12 mouse cellular contexts compared by ENCODE assay signal in the genomic region with DNA sequence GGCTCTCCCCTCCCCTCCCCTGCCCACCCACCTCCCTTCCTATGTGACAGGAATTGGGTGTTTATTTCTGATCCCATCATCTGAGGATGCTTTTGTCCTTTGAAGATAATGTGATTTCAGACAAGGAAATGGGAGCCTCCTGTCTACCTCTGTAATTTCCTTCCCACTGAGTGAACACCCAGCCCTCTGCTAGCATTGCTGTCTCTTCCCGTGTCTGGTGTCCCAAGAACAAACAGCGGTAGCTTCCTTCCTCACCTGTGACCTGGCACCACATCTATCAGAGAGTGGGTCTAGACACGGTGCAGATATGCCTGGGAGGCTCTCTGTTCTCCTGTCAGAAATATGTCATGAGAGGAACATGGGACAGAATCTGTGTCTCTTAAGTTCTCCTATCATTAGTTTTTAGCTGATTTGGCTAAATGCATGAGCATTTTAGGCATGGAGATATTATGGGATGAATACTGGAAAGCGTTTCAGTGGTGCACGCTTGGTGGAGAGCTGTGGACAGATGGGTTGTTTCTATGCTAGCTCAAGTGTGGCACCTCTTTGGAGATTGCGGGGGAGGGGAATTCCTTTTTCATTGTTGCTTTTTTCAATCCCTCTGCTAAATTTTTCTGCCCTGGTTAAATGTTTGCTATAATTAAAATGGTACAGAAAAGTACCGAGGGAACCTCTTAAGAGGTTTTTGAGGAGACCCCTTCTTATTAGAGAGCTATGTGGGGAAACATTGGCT.
DNase-seq lines count a peak whose midpoint lies in the region; ATAC-seq lines count a peak whose summit lies in the region.
"Had no signal": no experiment of that assay in that cellular context is flagged by ENCODE, and none has a peak within 500 bp of the region (broad histone marks: within the 10 kb centered on the region; RNA-seq: fewer than 3 reads in every experiment).

No protein-coding gene starts in this region.

- H3K36me3 ChIP-seq in neural tube, embryonic 15.5 days: no peaks in the 10 kb centered on the region

- 90% methylated on average over 7 of the region's 7 CpGs for WGBS in neural tube, embryonic 15.5 days

- H3K27me3 ChIP-seq in neural tube, embryonic 15.5 days (replicated peaks): no peaks in the 10 kb centered on the region

- no peak for ATAC-seq in neural tube, embryonic 15.5 days (ENCODE audit: low FRiP score)

- H3K4me3 ChIP-seq in neural tube, embryonic 15.5 days (replicated peaks): no peak overlapping the region
- H3K4me3 ChIP-seq: hindbrain, embryonic 10.5 days had no signal

- peaks cover 13% of the 10 kb centered on the region; the same call in 1 of the 2 replicates for H3K4me1 ChIP-seq in neural tube, embryonic 15.5 days
- H3K4me1 ChIP-seq: hindbrain, embryonic 10.5 days had no signal

- DNase-seq in heart, adult 9 months (ENCODE audit: low spot score in 2 of 2): peak; percentile 46 to 75
- no peak for DNase-seq in heart, postnatal 14 days
- peak; percentile 38 to 52 for DNase-seq in left cerebral cortex, postnatal 10 days (ENCODE audit: extremely low spot score in 1 of 2, low spot score in 2 of 2)
- DNase-seq in left cerebral cortex, postnatal 4 days: no peak
- peak; percentile 37 to 84 for DNase-seq in kidney, postnatal 25 days
- peak; percentile 52 to 65 for DNase-seq in right cerebral cortex, postnatal 10 days (ENCODE audit: low spot score in 2 of 2)
- DNase-seq in cerebellum, adult 9-11 months: no peak
- DNase-seq: embryo, embryonic 11 days; gastrocnemius, postnatal 36 days had no signal

- H3K27ac ChIP-seq in neural tube, embryonic 15.5 days (replicated peaks): no peak overlapping the region
- H3K27ac ChIP-seq: hindbrain, embryonic 10.5 days; liver, embryonic 14.5 days had no signal

- H3K9me3 ChIP-seq in neural tube, embryonic 15.5 days (replicated peaks): no peaks in the 10 kb centered on the region
- H3K9me3 ChIP-seq: hindbrain, embryonic 10.5 days had no signal

- intact Hi-C loops in heart, postnatal 14 days (cut with DNase I): no loop called here
- intact Hi-C loops in left cerebral cortex, postnatal 10 days (cut with DNase I): no loop called here
- intact Hi-C loops in left cerebral cortex, postnatal 4 days (cut with DNase I): no loop called here

- no peak overlapping the region for H3K4me2 ChIP-seq in neural tube, embryonic 15.5 days

- no peak overlapping the region for H3K9ac ChIP-seq in neural tube, embryonic 15.5 days (replicated peaks)
- H3K9ac ChIP-seq: liver, embryonic 14.5 days had no signal

Comparison
In these comparisons a context has a peak if more than half of its experiments do, and no peak if none do; other contexts are left out.
1. DNase-seq: peak in heart, adult 9 months (2 of 2), left cerebral cortex, postnatal 10 days (2 of 2), kidney, postnatal 25 days (2 of 2) and right cerebral cortex, postnatal 10 days (2 of 2); none in heart, postnatal 14 days (0 of 2), left cerebral cortex, postnatal 4 days (single experiment) and cerebellum, adult 9-11 months (single experiment).